Mouse (Mus musculus) myocyte (in vitro differentiated cells): ENCODE measurements around the gene Sbf2. TPM values are rescaled to one million over a fixed set of nuclear protein-coding genes. Genes with fewer than 3 reads are reported as not detected.
"Not testable (repeated sequence)": the region's sequence is repeated elsewhere in the genome, so short reads cannot be mapped to it uniquely, and the experiment has no call there.

Experiments used
- H3K27me3 ChIP-seq: one replicate; pipeline ENCODE4 v1.6.1; 2011; ENCODE audit not compliant: control insufficient read depth, insufficient read depth, insufficient read length
- H3K36me3 ChIP-seq: one replicate; pipeline ENCODE4 v1.6.1; 2011; ENCODE audit not compliant: control insufficient read depth, insufficient read depth
- H3K4me2 ChIP-seq: one replicate; pipeline ENCODE4 v1.6.1; 2011; ENCODE audit warnings: low read depth, control low read depth
- H3K4me3 ChIP-seq: one replicate; pipeline ENCODE4 v1.5.1; 2011; ENCODE audit warnings: mild to moderate bottlenecking, control low read depth, moderate library complexity
- H3K79me2 ChIP-seq: one replicate; pipeline ENCODE4 v1.6.1; 2011; ENCODE audit not compliant: control insufficient read depth, insufficient read depth
- H3ac ChIP-seq: one replicate; pipeline ENCODE4 v1.6.1; 2011; ENCODE audit not compliant: control insufficient read depth, insufficient read length
- CEBPB ChIP-seq: IDR thresholded peaks from 2 replicates; pipeline ENCODE4 v1.6.1; 2011; ENCODE audit warnings: mild to moderate bottlenecking, moderate library complexity; ENCODE audit not compliant: poor library complexity, insufficient read depth, severe bottlenecking
- E2F4 ChIP-seq: IDR thresholded peaks from one replicate; pipeline ENCODE4 v1.6.1; 2011; ENCODE audit warnings: mild to moderate bottlenecking, control low read depth, moderate library complexity; ENCODE audit not compliant: insufficient read depth
- MAX ChIP-seq: IDR thresholded peaks from one replicate; pipeline ENCODE4 v1.6.1; 2011; ENCODE audit warnings: low read depth, mild to moderate bottlenecking, control low read depth
- MYOD1 ChIP-seq, 3 experiments: IDR thresholded peaks; one replicate each; pipeline ENCODE4 v1.6.1; 2011; ENCODE audit warnings: control low read depth in 2 of 3, low read depth in 2 of 3, mild to moderate bottlenecking in 2 of 3, moderate library complexity in 1 of 3; ENCODE audit not compliant: insufficient read length in 2 of 3, control insufficient read depth in 1 of 3
- MYOG ChIP-seq, 3 experiments: IDR thresholded peaks; one replicate each; pipeline ENCODE4 v1.6.1; 2011; ENCODE audit warnings: control low read depth in 2 of 3, low read depth in 2 of 3, mild to moderate bottlenecking in 2 of 3; ENCODE audit not compliant: insufficient read length in 2 of 3, control insufficient read depth in 1 of 3, insufficient read depth in 1 of 3
- POLR2A ChIP-seq: IDR thresholded peaks from one replicate; pipeline ENCODE4 v1.6.1; 2011; ENCODE audit warnings: low read depth, mild to moderate bottlenecking, control low read depth, moderate library complexity; ENCODE audit not compliant: insufficient read length
- POLR2AphosphoS2 ChIP-seq: IDR thresholded peaks from one replicate; pipeline ENCODE4 v1.6.1; 2011; ENCODE audit warnings: low read depth, control low read depth; ENCODE audit not compliant: insufficient read length
- REST ChIP-seq: IDR thresholded peaks from one replicate; pipeline ENCODE4 v1.6.1; 2011; ENCODE audit warnings: mild to moderate bottlenecking, control low read depth, moderate library complexity; ENCODE audit not compliant: insufficient read depth, insufficient read length
- SRF ChIP-seq: IDR thresholded peaks from one replicate; pipeline ENCODE4 v1.6.1; 2011; ENCODE audit warnings: low read depth; ENCODE audit not compliant: control insufficient read depth, insufficient read length
- TCF12 ChIP-seq: IDR thresholded peaks from one replicate; pipeline ENCODE4 v1.6.1; 2011; ENCODE audit warnings: mild to moderate bottlenecking, control low read depth; ENCODE audit not compliant: poor library complexity, insufficient read depth, severe bottlenecking
- TCF3 ChIP-seq: IDR thresholded peaks from one replicate; pipeline ENCODE4 v1.6.1; 2011; ENCODE audit warnings: low read depth, control low read depth; ENCODE audit not compliant: insufficient read length
- USF1 ChIP-seq: IDR thresholded peaks from one replicate; pipeline ENCODE4 v1.6.1; 2011; ENCODE audit warnings: low read depth, mild to moderate bottlenecking, control low read depth, moderate library complexity
- polyA plus RNA-seq: library from polyadenylated mRNA; unstranded; fragments of >200 nt; fragmentation: generic; extraction: Trizol; gene quantifications from one replicate; pipeline ENCODE4 v1.2.1, GENCODE M21; 2012; ENCODE audit warnings: missing spikeins

The Sbf2 gene
- polyA plus RNA-seq, 1 experiment: 11.3 TPM

DNA sequence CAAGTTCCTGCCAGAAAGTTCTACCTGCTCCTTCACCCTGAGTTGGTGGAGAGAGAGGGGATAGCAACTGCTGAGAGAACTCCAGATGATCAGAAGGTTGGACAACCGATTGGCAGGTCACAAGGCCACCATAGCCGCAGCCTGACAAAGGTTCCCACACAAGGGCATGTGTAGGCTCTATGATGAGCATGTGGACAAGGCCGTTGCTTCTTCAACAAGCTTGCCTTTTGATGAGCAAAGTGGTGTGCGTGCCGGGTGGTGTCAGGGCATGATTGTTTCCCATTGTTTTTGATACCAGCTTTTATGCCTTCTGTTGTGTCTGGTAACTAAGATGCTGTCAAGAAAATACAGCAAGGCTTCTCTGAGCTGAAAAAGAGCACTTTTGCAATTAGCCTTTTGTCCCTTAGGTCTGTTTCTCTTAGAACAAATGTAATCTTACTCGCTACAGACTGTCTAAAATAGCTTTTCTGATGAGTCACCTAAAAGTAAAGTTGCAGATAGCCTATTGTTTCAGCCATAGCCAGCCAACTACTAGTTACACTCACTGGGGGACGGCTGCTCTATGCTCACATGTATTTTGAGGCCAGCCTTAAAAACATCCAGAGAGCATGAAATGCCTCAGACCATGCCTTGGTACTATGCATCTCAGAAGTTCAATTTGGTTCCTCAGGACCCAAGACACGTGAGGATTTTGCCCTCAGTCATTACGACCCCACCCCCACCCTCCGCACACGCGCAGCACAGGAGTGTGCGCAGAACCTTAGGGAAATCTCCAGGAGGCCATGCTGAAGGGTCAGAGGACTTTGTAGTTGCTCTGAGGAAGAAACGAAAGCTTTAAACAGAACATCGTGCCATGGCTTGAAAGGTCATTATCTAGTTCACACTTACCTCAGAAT, 33.1 kb upstream of the Sbf2 start:
- Histone ChIP-seq H3K36me3 (no peaks in the 10 kb centered on the region), H3ac (no peak overlapping the region), H3K4me2 (peak overlapping the region; percentile 1), H3K27me3 (no peaks in the 10 kb centered on the region), H3K4me3 (no peak overlapping the region), H3K79me2 (no peaks in the 10 kb centered on the region)
- TF ChIP-seq MYOD1 (IDR thresholded peaks at IDR 0.05; ENCODE audit: control insufficient read depth in 1 of 3, insufficient read length in 2 of 3, low read depth in 2 of 3): no peak
- no peak for TF ChIP-seq E2F4
- TF ChIP-seq POLR2AphosphoS2: no peak
- no peak for TF ChIP-seq TCF3

DNA sequence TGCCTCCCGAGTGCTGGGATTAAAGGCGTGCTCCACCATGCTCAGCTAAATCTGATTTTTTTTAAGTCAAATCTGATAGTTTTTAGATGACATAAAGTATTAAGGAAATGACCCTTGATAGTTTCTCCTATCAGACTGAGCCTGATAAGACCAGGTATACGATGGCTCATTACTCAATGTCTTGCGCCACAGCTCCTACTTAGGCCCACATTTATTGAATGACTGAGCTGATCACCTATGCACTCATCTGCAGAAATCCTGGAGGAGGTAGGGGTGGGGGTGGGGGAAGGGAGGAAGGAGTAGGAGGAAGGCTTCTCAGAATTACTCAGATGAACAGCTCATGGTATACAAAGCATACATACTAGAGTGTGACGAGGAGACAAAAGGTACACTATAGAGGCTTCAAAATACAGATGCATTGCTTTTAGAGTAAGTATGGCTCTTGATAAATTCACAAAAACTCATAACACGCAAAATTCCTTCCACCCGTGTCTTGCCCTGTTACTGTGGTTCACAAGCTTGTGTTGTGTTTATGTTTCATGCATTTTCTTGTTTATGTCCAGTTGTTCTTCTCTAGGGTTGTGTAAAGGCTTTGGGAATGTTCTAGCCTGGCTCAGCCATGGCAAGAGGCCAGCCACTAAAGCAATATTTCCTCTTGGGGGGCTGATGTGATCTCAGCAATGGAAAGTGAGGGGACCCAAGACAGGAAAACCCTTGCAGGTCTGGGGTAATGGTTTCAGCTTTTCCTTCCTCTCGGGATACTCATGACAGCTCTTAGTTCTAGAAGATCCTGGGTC, 32.1 kb upstream of the Sbf2 start:
- no peaks in the 10 kb centered on the region for H3K27me3 ChIP-seq
- H3K36me3 ChIP-seq: no peaks in the 10 kb centered on the region
- no peaks in the 10 kb centered on the region for H3K79me2 ChIP-seq
- no peak overlapping the region for H3K4me2 ChIP-seq
- no peak overlapping the region for H3K4me3 ChIP-seq
- H3ac ChIP-seq: no peak overlapping the region
- TF ChIP-seq POLR2A (no peak), TCF3 (no peak), POLR2AphosphoS2 (no peak), REST (no peak), MYOD1 (IDR thresholded peaks at IDR 0.05; ENCODE audit: control insufficient read depth in 1 of 3, insufficient read length in 2 of 3, low read depth in 2 of 3) (no peak), SRF (no peak), E2F4 (no peak), TCF12 (no peak), MAX (no peak)

DNA sequence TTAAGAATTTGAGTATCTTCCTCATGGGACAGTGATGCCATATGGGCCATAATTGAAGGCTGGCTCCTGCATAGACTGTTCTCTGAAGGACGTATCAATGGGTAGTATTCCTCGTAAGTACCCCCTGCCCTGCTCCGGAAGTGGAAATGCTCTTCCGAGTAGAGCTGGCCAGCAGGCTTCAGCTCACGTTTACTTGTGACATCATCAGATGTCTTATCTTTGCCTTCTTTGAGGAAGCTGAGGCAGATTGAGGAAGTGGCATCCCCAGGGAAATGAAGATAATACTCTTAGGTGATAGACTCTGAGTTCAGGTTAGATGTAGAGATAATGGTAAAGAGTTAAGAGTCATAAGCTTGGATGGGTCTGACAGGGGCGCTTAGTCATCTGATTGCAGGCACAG, 31.1 kb upstream of the Sbf2 start:
- H3K79me2 ChIP-seq: no peaks in the 10 kb centered on the region
- H3K36me3 ChIP-seq: no peaks in the 10 kb centered on the region
- no peak overlapping the region for H3ac ChIP-seq
- H3K4me2 ChIP-seq: no peak overlapping the region
- TF ChIP-seq MYOG (IDR thresholded peaks at IDR 0.05; ENCODE audit: control insufficient read depth in 1 of 3, insufficient read depth in 1 of 3, insufficient read length in 2 of 3, low read depth in 2 of 3): no peak
- no peak for TF ChIP-seq TCF3
- TF ChIP-seq POLR2AphosphoS2: no peak
- TF ChIP-seq MYOD1 (IDR thresholded peaks at IDR 0.05; ENCODE audit: control insufficient read depth in 1 of 3, insufficient read length in 2 of 3, low read depth in 2 of 3): no peak
- TF ChIP-seq SRF: no peak
- TF ChIP-seq REST: no peak
- no peak for TF ChIP-seq USF1
- no peak for TF ChIP-seq TCF12
- no peak for TF ChIP-seq E2F4
- no peak for TF ChIP-seq POLR2A
- TF ChIP-seq MAX: no peak
- TF ChIP-seq CEBPB: no peak
- H3K4me3 ChIP-seq: no peak overlapping the region
- no peaks in the 10 kb centered on the region for H3K27me3 ChIP-seq

DNA sequence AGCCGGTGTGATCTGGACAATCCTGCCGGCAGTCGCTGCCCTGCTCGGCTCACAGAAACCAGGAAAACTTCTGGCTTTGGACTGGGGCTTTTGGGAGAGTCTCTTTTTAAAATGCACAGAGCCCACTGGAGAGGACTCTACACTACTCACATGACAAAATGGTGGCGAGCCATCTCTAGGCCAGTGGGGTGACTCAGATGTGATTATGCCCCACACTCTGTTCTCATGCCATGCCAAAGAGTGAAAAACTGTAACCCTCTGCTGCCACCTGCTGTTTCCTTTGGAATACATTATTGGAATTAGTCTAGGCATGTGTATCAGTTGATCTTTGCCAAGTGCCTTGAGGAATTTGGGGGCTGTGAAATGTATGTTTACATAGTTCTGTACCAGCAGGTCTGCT, 30.6 kb upstream of the Sbf2 start:
- Histone ChIP-seq H3K79me2 (no peaks in the 10 kb centered on the region), H3K4me2 (no peak overlapping the region), H3ac (no peak overlapping the region), H3K4me3 (no peak overlapping the region), H3K36me3 (no peaks in the 10 kb centered on the region), H3K27me3 (no peaks in the 10 kb centered on the region)
- TF ChIP-seq TCF12 (no peak), REST (no peak), CEBPB (no peak), POLR2AphosphoS2 (no peak), MAX (no peak), MYOD1 (IDR thresholded peaks at IDR 0.05; ENCODE audit: control insufficient read depth in 1 of 3, insufficient read length in 2 of 3, low read depth in 2 of 3) (no peak), SRF (no peak), POLR2A (no peak), TCF3 (no peak), USF1 (no peak)

GRCm38 (mm10) chr7:110639958-110640357, 25.2 kb upstream of the Sbf2 start:
- H3K36me3 ChIP-seq, H3K4me3 ChIP-seq, H3K79me2 ChIP-seq, H3ac ChIP-seq, H3K27me3 ChIP-seq, H3K4me2 ChIP-seq: not testable (repeated sequence)
